Mouse (Mus musculus) kidney, embryonic 16.5 days (tissue): Measurements from ENCODE around the gene Blnk. TPM values are rescaled to one million over a fixed set of nuclear protein-coding genes. Genes with fewer than 3 reads are reported as not detected.

Experiments used
- ATAC-seq: fragments of 200-750 bp; cut with Nextera tagmentation; 2 replicates; pipeline ENCODE4 v1.8.0; 2017; ENCODE audit warnings: moderate TSS enrichment; ENCODE audit not compliant: low FRiP score, low TSS enrichment
- H3K27ac ChIP-seq: fragments of 300-500 bp; sonication (generic); 2 replicates; pipeline ENCODE4 v1.5.1; 2014; ENCODE audit warnings: low read length
- H3K27me3 ChIP-seq: fragments of 300-500 bp; sonication (generic); 2 replicates; pipeline ENCODE4 v1.6.1; 2014; ENCODE audit warnings: low read length, control low read depth, mixed read lengths; ENCODE audit not compliant: insufficient read depth
- H3K36me3 ChIP-seq: fragments of 300-500 bp; sonication (generic); 2 replicates; pipeline ENCODE4 v1.6.1; 2014; ENCODE audit warnings: low read length, control low read depth, mixed read lengths; ENCODE audit not compliant: insufficient read depth
- H3K4me1 ChIP-seq: fragments of 300-500 bp; sonication (generic); 2 replicates; pipeline ENCODE4 v1.6.1; 2014; ENCODE audit warnings: low read length, control low read depth, mixed read lengths; ENCODE audit not compliant: insufficient read depth
- H3K4me2 ChIP-seq: fragments of 300-500 bp; sonication (generic); replicated peaks from 2 replicates; pipeline ENCODE4 v1.6.1; 2014; ENCODE audit warnings: low read depth, low read length
- H3K4me3 ChIP-seq: fragments of 300-500 bp; sonication (generic); 2 replicates; pipeline ENCODE4 v1.5.1; 2014; ENCODE audit warnings: mild to moderate bottlenecking, low read length
- H3K9ac ChIP-seq: fragments of 300-500 bp; sonication (generic); replicated peaks from 2 replicates; pipeline ENCODE4 v1.6.1; 2014; ENCODE audit warnings: low read length
- H3K9me3 ChIP-seq: fragments of 300-500 bp; sonication (generic); 2 replicates; pipeline ENCODE4 v1.6.1; 2016; ENCODE audit warnings: low read length, control low read depth
- WGBS: fragments of 180-500 bp; shearing (Covaris S2); extraction: QIAGEN DNeasy Blood & Tissue Kit; methylation state at CpG from one replicate; pipeline ENCODE4 v1.1.7; 2014; 5-methylcytosine and 5-hydroxymethylcytosine counted together
- polyA plus RNA-seq: library from polyadenylated mRNA; unstranded; fragments of >200 nt; fragmentation: Nextera tagmentation; extraction: Ambion mirVana; gene quantifications from 2 replicates; pipeline ENCODE4 v1.2.1, GENCODE M21; 2015

The Blnk gene
- polyA plus RNA-seq, 1 experiment from 2014 or later, result 19.2 TPM

DNA sequence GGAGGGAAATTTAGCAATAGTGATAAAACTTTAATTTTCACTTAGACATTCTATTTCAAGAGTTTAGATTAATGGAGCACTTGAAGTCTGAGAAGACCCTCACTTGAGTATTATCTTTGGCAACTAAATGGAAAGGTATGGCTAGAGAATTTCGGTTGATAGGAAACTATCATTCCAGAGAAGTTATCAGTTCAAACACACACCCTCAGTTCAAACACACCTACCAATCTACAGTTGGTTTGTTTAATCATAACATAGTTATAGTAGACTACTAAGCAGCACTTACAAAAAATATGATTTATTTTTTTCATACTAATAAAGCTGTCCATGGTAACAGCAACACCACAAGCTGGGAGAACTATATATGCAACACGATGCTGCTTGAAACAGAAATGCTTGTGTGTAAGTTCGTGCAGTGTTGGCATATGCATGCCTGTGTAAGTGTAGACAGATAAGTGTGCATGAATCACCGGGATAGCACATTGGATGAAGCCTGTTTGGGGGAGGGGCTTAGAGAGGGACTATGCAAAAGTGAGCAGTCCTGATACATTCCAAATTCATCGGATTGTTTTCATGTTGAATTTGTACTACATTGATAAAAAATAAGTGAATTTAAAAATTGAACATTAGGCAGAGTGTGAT, 22.9 kb downstream of the Blnk start:
- Histone ChIP-seq H3K4me2 (no peak overlapping the region), H3K27ac (no peak overlapping the region), H3K27me3 (no peaks in the 10 kb centered on the region), H3K4me3 (no peak overlapping the region), H3K9me3 (no peaks in the 10 kb centered on the region), H3K36me3 (no peaks in the 10 kb centered on the region), H3K9ac (no peak overlapping the region), H3K4me1 (no peaks in the 10 kb centered on the region)
- ATAC-seq, result no peak
- WGBS, result 84% methylated on average over 5 of the region's 5 CpGs

DNA sequence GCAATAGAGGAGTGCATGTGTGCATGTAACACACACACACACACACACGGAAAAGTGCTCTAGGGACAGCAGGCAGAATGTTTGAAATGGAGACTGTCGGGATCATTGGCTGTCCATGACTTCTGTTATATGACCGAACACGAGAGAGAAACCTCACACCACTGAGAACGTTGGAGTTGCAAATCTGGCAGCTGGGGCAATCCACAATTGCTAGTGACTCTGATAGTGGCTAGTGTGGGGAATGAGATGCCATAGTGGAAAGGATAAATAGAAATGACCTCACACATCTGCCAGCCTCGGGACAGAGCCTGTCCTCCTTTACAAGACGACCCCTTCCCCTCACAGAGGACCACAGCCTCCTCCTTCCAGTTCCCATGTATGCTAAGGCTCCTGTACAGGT, 23.6 kb downstream of the Blnk start:
- no peak overlapping the region for H3K4me2 ChIP-seq
- no peaks in the 10 kb centered on the region for H3K36me3 ChIP-seq
- H3K9me3 ChIP-seq, result no peaks in the 10 kb centered on the region
- H3K27me3 ChIP-seq, result no peaks in the 10 kb centered on the region
- ATAC-seq, result no peak
- H3K9ac ChIP-seq, result no peak overlapping the region
- WGBS, result 73% methylated on average over 7 of the region's 7 CpGs
- no peak overlapping the region for H3K27ac ChIP-seq
- no peaks in the 10 kb centered on the region for H3K4me1 ChIP-seq
- no peak overlapping the region for H3K4me3 ChIP-seq

DNA sequence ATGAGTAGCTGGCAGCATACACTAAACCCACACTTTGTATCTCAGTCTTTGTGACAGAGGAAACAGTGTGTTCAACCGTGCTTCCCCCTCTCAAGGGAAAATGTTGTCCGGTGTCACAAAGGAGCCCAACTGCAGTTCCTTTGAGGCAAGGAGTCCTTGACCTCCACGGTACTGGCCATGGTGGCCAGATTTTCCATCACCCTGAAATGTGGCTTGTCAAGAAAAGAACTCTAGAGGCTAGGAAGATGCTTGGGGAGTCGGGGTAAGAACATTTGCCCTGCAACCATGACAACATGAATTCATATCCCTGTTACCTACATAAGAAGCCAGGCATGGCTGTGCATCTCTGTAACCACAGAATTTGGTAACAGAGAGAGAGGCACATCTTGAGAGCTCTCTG, 24.0 kb downstream of the Blnk start:
- H3K36me3 ChIP-seq, result no peaks in the 10 kb centered on the region
- no peak for ATAC-seq
- H3K27ac ChIP-seq, result no peak overlapping the region
- WGBS, result 68% methylated on average over 4 of the region's 4 CpGs
- H3K4me2 ChIP-seq, result no peak overlapping the region
- no peaks in the 10 kb centered on the region for H3K27me3 ChIP-seq
- H3K9me3 ChIP-seq, result no peaks in the 10 kb centered on the region
- H3K9ac ChIP-seq, result no peak overlapping the region
- no peak overlapping the region for H3K4me3 ChIP-seq
- no peaks in the 10 kb centered on the region for H3K4me1 ChIP-seq

DNA sequence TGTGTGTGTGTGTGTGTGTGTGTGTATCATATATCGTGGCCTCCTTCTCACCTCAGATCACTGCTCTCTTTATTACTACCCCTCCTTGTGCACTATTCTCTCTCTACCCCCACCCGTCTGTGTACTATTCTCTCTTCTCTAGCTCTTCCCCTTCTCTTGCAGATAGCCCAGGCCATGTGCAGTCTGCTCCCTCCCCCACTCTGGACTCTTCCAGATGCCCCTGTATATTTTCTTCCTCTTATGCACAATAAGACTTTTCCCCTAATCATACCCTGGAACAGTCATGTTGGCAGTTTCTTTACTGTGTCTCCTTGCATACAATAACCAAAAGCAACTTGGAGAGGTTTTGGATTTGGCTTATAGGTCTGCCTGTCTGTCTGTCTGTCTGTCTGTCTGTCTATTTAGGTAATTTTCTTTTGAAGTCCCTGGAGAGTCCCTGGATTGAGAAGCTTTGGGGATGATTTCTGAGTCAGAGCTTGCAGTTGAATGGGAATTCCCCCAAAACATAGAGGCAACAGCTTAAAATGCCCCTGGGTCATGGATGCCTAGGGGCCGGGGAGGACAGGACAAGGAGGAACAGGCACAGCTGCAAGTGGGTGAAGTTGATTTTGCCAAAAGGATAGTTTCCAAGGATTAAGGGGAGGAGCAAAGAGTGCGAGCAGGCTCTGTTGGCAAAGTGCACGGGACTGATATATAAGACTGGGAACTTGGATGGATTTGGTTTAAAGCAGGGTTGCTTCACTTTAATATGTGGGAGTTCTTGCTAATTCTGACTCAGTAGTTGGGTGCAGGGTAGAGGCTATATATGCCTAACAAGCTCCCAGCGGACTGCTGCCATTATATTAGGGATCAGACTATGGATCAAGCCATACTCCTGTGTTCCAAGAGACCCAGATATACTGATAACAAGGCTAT, 29.1 kb downstream of the Blnk start:
- H3K27me3 ChIP-seq, result no peaks in the 10 kb centered on the region
- H3K9ac ChIP-seq, result no peak overlapping the region
- H3K27ac ChIP-seq, result no peak overlapping the region; the same call in 1 of the 2 replicates
- H3K36me3 ChIP-seq, result no peaks in the 10 kb centered on the region
- 76% methylated on average over 6 of the region's 6 CpGs for WGBS
- H3K4me1 ChIP-seq, result no peaks in the 10 kb centered on the region
- H3K9me3 ChIP-seq, result no peaks in the 10 kb centered on the region
- no peak overlapping the region for H3K4me3 ChIP-seq
- no peak overlapping the region for H3K4me2 ChIP-seq
- ATAC-seq, result no peak

DNA sequence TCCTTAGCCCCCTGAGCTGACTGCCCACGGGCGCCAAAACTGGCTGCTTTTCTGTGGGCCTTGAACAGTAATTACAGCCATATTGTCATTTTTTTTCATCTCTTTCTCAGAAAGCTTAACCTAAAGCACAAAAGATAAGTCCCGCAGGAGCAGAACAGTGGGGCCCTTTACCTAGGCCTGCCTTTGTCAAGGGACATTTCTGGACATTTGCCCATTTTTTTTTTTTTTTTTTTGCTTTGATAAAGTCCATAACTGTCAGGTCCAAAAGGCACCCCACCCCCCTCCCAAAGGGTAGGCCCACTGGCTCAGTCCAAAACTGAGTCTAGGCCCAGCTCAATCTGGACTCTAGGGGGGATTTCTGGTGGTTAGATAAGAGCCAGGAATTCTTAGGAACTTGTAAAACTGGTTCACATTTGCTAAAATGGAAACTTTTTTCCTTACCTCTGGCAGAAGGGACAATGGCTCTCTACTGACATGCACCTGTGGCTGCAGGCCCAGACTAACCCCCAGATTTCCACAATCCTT, 29.9 kb downstream of the Blnk start:
- 52% methylated on average over 3 of the region's 3 CpGs for WGBS
- no peak overlapping the region for H3K4me2 ChIP-seq
- no peaks in the 10 kb centered on the region for H3K27me3 ChIP-seq
- no peaks in the 10 kb centered on the region for H3K36me3 ChIP-seq
- H3K9me3 ChIP-seq, result no peaks in the 10 kb centered on the region
- no peaks in the 10 kb centered on the region for H3K4me1 ChIP-seq
- no peak overlapping the region for H3K4me3 ChIP-seq
- peak overlapping the region; percentile 72 for H3K27ac ChIP-seq
- H3K9ac ChIP-seq, result no peak overlapping the region
- ATAC-seq, result no peak; the same call in 1 of the 2 replicates

DNA sequence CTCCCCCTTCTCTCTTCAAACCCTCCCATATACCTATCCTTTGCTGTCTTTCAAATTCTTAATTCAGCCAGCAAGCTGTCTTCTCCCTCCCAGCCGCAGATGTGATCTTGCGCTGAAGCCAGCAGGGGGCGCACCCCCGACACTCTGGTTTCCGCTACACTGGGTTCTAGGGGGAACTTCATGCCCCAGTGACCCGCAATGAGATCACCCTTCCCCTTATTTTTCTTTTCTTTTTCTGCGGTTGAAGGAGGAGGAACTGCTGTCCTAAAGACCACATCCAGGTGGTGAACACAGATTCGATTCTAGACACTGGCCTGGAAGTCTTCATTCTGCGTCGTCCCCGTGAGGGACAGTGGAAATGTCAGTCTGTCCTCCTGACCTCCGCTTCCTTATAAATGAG, 31.3 kb downstream of the Blnk start:
- ATAC-seq, result 0 out of 2 replicates have a peak, but pooled peaks have one; percentile 37
- WGBS, result 40% methylated on average over 12 of the region's 12 CpGs

DNA sequence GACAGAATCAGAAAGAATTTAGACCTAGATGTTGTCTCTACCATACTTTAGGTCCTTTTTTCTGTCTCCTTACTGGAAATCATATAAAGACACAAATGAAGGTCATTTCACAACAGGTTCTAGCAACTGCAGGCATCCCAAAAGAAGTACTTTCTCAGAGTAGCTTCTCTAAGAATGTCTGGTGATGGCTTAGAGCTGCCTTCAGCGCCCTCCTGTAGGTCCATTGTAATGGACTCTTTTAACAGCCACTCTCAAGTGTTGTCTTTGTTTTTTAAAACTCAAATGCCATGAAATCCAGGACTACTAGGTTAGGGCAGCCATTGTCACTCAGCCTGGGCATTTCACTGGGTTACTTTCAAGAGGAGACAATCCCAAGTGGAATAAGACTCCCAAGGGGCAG, 35.4 kb downstream of the Blnk start:
- no peak for ATAC-seq

More for the DNA sequence above, 31.3 kb downstream of the Blnk start:
- Histone ChIP-seq H3K4me1 (no peaks in the 10 kb centered on the region), H3K27me3 (no peaks in the 10 kb centered on the region), H3K9ac (no peak overlapping the region), H3K36me3 (no peaks in the 10 kb centered on the region), H3K27ac (no peak overlapping the region), H3K4me3 (no peak overlapping the region), H3K9me3 (no peaks in the 10 kb centered on the region), H3K4me2 (no peak overlapping the region)

DNA sequence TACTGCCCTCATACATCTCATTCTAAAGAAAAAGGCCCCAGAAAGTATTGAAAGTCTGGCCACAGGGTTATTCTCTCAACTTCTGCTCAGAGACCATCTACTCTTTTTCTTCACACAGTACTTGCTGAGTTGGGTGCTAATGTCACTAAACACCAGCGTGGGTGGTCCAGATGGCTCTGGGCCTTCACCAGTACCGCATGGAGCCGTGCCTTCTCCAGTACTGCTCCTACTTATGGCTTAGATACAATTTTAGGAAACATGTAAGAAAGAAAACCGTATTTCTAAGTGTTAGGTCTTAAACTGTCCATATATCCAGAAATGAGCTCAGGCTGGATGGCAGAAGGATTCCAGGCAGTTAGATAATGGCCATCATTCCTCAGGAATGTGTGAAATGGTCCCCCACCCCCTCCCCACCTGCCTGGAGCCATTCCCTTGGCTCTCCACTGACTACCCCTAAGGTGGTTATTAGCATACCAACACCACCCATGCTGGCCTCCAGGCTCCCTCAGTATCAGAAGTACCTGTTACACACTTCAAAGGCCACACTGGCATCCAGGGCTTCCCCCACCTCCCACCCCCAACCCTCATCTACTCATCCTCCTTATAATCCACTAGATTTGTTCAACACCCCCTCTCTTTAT, 47.3 kb downstream of the Blnk start:
- Histone ChIP-seq H3K9ac (no peak overlapping the region), H3K4me1 (no peaks in the 10 kb centered on the region), H3K4me2 (no peak overlapping the region), H3K27ac (no peak overlapping the region), H3K27me3 (no peaks in the 10 kb centered on the region), H3K9me3 (no peaks in the 10 kb centered on the region), H3K36me3 (no peaks in the 10 kb centered on the region), H3K4me3 (no peak overlapping the region)
- 84% methylated on average over 4 of the region's 4 CpGs for WGBS
- ATAC-seq, result no peak

More for the DNA sequence above, 35.4 kb downstream of the Blnk start:
- H3K9me3 ChIP-seq, result no peaks in the 10 kb centered on the region
- 52% methylated on average over 1 of the region's 1 CpGs for WGBS
- no peak overlapping the region for H3K4me2 ChIP-seq
- H3K27ac ChIP-seq, result no peak overlapping the region
- no peaks in the 10 kb centered on the region for H3K27me3 ChIP-seq
- H3K4me1 ChIP-seq, result no peaks in the 10 kb centered on the region
- no peak overlapping the region for H3K4me3 ChIP-seq
- no peak overlapping the region for H3K9ac ChIP-seq
- no peaks in the 10 kb centered on the region for H3K36me3 ChIP-seq

DNA sequence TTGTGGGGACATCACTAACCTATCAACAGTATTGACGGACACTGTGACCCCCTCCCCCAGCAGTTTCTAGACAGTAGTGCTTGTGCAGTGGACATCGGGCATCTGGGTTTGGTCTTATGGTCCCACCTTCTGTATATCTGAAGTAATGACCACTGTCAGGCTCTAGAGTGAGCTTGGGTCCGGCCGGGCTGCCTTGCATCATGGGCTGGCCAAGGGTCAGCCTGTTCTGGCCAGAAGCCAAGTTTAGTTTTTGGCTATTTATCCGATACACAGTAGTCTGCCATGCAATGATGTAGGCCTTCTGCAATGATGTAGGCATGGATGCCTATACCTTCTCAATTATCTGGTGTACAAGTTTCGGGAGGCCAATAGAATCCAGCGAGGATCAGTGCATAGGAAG, 50.8 kb downstream of the Blnk start:
- H3K9ac ChIP-seq, result no peak overlapping the region
- H3K9me3 ChIP-seq, result peaks cover 6% of the 10 kb centered on the region
- no peak overlapping the region for H3K4me2 ChIP-seq
- ATAC-seq, result no peak
- H3K4me3 ChIP-seq, result no peak overlapping the region
- H3K27me3 ChIP-seq, result no peaks in the 10 kb centered on the region
- 81% methylated on average over 7 of the region's 7 CpGs for whole genome bisulfite sequencing
- 0 out of 2 replicates have a peak, but pooled peaks cover 3% of the 10 kb centered on the region for H3K36me3 ChIP-seq
- no peaks in the 10 kb centered on the region for H3K4me1 ChIP-seq
- H3K27ac ChIP-seq, result no peak overlapping the region
